Mouse (Mus musculus) liver, postnatal 0 days (tissue): ENCODE data around the gene Tcf23.

ENCODE experiments used
- CTCF ChIP-seq: sonication (generic); IDR thresholded peaks from 2 replicates; pipeline ENCODE4 v1.5.1; 2016; ENCODE audit warnings: antibody characterized with exemption, low read depth
- EP300 ChIP-seq: IDR thresholded peaks from 2 replicates; pipeline ENCODE4 v1.6.1; 2016; ENCODE audit warnings: antibody characterized with exemption, low read depth, mild to moderate bottlenecking

DNA sequence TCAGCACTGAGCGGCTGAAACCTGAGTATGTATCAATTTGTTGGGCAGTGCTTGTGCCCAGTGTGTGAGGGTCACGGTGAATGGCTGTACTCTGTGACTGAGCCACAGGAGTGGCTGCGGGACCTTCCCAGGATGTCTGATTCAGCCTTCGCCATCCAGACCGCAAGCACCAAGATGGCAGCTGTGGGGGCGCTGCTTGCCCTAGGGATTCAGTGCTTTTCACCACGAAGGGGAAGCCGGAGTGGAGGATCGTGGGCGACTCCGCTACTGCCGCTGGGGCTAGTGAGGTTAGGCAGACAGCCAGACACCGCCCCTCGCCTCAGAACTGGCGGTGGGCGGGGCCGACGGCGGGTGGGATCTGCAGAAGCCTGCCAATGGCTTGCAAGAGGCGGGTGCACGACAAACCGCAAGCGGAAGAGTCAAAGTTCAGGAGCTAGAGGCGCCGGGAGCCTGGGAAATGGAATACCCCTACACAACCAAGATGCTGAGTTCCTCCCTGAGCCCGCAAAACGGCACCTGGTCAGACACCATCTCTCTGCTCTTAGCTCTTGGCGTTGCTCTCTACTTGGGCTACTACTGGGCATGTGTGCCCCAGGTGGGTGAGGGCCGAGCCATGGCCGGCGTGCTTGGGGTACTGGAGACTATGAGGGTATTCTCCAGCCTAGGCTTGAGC, 18.7 kb upstream of the Tcf23 start:
- TF ChIP-seq CTCF (peak; percentile 42), EP300 (no peak)
